Mouse (Mus musculus) c-Kit-positive CD71-positive TER-119-negative erythroid progenitor cells, embryonic 14.5 days (primary cell): Measurements from ENCODE around the gene Zfp3.
A peak's percentile ranks its signal among the peaks of the same experiment; 100 is the strongest.
"Not testable (repeated sequence)": the region's sequence is repeated elsewhere in the genome, so short reads cannot be mapped to it uniquely, and the experiment has no call there.

Source experiments
- DNase-seq: peaks from one replicate; pipeline ENCODE4 v3.0.0-alpha.2; 2013; ENCODE audit warnings: low read depth

The Zfp3 gene

GRCm38 (mm10) chr11:70755645-70756044 is 8.4 kb upstream of the Zfp3 start:
- DNase-seq = peak; percentile 71

DNA sequence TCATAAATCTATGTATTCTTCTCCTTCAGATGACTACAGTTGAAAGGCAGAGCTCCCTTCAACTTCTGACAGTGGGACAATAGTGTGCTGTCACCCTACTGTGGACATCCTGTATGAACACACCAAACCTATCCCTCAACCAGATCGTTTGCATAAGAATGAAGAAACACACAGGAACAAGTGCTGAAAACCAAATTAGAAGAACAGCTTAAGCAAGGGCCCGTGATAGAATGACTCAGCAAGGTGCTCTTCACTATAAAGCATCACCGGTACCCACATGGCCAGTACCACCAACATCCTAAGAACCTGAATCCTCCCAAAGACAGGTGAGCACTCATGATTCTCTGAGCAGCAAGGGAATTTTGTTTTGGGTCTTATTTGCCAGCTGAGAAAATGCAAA is 3.6 kb upstream of the Zfp3 start:
- not testable (repeated sequence) for DNase-seq

DNA sequence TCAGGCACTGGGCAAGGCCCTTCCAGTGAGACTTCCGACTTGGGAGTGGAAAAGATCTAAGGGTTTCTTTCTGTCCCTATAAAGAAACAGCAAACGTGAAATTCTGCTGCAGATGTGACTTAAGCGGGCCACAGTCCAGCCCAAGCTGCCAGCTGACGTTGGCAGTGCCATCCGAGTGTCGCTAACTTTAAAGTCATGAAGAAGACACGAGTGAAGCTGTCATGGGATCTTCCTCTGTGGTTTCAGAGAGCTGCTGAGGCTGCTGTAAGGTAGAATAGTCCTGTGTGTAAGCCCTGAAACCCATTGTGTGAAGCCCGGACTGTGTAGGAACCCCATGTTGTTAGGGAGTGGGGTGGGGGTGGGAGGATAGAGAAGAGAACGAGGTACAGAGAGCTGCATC is 1.4 kb upstream of the Zfp3 start:
- no peak for DNase-seq

DNA sequence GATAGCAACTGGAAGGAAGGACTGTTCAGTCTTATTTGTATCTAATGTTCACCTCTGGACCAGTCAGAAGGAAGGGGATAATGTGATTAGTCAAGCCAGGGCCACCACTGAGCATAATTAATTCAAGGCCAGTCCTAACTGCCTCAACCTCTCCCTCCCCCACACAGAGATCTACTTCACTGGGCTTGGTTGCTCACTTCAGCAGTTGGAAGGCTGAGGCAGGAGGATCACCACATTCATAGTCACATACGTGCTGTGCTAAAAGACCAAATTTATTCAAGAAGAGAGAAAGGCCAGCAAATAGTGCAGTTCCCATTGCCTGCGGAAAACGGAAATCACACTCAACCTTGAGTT is 450 bp upstream of the Zfp3 start:
- DNase-seq = no peak

DNA sequence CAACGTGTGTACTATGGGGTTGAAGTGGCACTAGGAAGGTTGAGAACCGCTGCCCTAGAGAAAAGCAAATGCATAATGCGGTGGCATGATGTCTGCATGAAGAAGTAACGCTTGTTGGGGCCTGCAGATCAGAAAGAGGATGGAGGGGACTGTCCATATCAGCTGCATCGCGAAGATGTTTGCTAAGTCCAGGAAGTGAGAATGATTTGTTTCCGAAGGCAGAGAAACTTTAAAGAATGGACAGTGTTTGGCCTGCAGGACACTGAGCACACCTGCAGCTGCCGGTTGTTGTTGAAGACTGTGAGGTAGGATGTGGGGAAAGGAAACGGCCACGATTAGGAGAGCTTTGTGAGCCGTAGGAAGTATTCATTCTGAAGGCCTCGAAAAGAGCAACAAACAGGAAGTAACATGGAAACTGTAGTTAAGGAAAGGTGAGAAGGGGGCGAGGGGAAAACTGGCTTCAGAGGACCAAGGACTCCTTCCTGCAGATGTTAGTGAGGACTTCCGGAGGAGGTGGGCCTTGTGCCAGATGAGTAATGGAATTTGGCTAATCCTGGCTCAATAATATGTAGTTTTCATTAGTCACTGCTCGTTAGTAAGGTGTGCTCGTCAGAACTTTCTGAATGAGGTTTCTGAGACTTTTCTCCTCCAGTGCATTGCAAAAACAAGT is 1.9 kb downstream of the Zfp3 start:
- no peak for DNase-seq

DNA sequence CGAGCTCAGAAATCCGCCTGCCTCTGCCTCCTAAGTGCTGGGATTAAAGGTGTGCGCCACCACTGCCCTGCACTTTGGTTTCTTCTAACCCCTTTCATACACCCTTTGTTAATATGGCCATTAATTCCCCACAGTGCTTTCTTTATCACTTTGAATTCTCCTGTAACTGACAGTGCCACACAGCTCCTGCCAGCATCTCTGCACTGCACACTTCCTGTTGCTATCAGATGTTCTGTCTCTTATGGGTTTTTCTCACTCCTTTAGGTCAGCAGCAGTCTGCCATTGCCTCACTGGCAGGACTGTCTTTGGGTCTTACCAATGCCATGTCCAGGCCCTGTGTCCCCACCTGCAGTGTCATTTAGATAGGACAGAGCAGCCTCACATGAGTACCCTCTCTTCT is 6.8 kb downstream of the Zfp3 start:
- DNase-seq = no peak

- peak; percentile 53 for DNase-seq
Observed at GRCm38 (mm10) chr11:70776830-70777571, 13.0 kb downstream of the Zfp3 start.

GRCm38 (mm10) chr11:70777634-70778033 is 13.6 kb downstream of the Zfp3 start:
- DNase-seq = no peak

GRCm38 (mm10) chr11:70778058-70778457 is 14.0 kb downstream of the Zfp3 start:
- DNase-seq = not testable (repeated sequence)

DNA sequence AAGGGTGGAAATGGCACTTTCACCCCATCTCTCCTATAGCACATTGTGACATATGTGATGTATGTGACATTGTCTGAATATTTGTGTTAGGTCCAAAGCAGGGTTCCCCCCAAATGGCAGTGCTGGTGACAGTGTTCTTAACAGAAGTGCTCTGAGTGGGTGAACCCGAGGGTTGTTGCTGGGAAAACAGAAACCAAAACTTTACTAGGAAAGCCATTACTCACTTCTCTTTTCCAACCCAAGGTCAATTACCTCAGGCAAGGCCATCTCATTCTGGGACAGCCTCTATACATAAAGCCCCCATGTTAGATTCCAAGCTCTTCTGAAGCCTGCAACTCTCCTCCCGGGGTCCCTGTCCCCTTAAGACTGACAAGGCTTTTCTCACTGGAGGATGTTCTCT is 21.9 kb downstream of the Zfp3 start:
- no peak for DNase-seq

DNA sequence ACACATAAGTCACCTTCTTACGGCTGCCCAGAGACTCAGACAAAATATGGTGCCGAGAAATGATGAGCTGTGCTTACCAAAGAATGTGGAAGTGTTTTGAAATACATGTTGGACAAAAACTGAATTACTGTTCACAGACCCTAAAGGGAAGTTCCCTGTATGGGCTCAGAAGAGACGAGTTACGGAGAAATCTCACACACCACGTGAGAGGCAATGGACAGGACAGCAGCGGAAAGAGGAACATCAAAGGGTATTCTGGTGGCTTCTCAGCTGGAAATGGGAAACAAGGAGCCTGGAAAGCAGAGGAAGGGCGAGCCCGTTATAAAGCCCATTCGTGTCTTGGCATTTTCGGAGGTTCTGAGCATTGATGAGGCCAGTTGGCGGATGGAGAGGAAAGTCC is 23.0 kb downstream of the Zfp3 start:
- DNase-seq = no peak

GRCm38 (mm10) chr11:70788972-70789655 is 25.1 kb downstream of the Zfp3 start:
- DNase-seq = no peak

DNA sequence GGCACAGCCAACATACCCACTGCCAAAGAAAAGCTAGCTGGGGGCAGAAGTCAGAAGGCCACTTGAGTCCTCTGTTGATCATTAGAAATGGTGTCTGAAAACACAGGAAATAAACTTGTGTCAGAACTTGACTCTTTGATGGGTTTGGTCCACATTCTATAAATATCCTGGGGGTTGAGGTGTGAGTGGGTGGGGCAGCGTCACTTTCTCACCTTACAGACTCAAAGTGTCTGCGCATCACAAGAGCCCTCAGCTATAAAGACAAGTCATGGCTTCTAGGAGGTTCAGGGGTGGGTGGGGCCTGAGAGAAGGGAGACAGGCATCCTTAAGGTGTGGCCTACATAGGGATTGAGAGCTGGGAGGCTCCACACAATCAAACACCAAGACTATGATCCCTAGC is 26.4 kb downstream of the Zfp3 start:
- no peak for DNase-seq

GRCm38 (mm10) chr11:70790874-70791551 is 27.0 kb downstream of the Zfp3 start:
- no peak for DNase-seq

GRCm38 (mm10) chr11:70791676-70792075 is 27.7 kb downstream of the Zfp3 start:
- DNase-seq = no peak

DNA sequence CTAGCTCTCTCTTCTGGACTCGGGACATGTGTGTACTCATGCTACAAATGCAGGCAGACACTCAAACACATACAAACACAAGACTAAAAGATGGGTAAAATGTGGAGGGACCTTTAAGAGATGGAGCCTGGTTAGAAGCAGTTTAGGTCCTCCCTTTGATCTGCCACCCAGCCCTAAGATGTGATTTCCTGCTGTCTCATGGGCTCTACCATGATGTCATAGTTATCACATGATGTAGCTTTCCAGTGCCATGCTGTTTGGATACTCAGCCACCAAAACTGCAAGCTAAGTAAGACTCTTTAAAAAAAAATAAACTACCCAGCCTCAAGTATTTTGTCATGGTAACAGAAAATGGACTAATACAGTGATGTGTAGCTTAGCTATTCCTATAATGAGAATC is 28.4 kb downstream of the Zfp3 start:
- no peak for DNase-seq

DNA sequence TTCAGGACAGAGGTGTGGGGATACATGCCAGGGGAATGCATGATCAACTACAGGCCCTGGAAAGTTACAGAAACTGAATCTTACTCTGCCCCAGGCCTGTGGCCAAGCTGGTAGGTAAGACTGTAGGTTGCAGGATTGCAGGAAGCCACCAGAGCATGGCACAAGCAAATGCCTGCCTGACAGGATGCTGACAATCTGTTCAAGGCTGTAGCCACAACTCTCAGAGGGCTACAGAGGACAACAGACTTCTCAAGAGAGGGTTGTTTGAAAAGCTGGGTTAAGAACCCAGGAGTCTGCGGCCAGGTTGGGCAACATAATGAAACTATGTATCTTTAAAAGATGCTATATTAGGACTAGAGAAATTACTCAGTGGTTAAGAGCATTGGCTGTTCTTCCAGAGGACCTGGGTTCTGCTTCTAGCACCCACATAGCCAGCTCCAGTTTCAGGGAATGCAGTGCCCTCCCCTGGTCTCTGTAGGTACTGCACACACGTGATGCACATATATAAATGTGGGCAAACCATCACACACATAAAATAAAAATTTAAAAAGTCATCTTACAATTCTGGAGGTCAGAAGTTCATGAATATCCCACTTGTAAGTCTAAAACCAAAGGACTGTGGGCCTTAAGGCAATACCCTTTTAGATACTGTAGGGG is 38.3 kb downstream of the Zfp3 start:
- DNase-seq = no peak

DNA sequence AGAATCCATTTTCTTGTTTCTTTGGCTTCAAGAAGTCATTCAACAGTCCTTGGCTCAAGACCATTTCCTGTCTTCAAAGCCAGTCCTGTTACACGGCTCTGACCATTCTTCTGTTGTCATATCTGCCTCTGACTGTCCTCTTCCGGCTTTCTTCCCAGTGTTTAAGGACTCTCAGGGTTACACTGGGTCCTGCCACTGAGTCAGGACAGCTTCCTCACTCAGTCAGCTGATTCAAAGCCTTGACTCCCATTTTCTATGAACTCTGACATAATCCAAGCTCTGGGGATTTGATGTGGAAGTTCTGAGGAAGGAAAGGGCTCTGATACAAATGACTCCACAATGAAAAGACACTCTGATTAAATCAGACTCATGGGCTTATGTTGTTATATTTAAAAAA is 38.9 kb downstream of the Zfp3 start:
- DNase-seq = no peak

DNA sequence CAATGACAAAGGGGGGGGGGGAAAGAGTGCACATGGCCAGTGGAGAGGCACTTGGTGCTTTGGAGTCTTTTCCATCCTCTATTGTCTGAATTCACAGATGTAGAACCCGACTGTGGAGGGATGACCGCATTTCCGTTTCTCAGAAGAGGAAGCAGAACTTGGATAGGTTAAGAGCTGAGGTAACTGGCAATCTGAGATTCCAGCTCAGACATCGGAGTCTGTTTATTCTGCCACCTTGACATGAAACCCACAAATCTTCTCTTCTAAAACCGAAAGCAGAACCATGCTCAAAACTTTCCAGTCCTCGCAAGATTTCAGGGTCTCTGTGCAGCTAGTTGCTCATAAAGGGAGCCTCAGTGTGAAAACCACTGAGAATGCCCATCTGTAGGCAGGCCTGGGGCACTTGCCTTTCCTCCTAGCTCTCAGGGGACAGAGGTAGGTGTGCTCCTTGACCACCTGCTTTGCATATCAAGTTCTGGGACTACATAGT is 39.7 kb downstream of the Zfp3 start:
- no peak for DNase-seq

GRCm38 (mm10) chr11:70804395-70804794 is 40.4 kb downstream of the Zfp3 start:
- DNase-seq = no peak

GRCm38 (mm10) chr11:70805641-70806175 is 41.7 kb downstream of the Zfp3 start:
- DNase-seq = no peak

DNA sequence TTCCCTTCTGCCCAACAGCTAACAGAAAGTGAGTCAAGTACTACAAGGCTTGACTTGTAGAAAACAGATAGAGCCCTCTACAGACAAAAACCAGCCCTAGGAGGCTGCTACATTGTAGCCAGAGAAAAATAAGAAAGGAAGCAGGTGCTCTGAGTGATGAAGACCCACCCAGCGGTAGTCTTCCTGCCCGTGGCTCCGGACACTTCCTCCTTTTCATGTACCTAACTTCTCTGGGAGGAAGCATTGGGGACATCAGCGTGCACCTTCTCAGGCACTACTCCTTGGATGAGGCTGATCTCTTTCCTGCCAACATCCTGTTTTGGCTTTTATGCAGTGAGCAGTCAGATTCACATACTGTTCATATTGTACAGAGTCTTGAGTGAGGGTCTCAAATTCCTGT is 42.7 kb downstream of the Zfp3 start:
- DNase-seq = no peak
